Mouse (Mus musculus) lung, postnatal 0 days (tissue): Measurements from ENCODE around the gene Csk.

ENCODE experiments used
- CTCF ChIP-seq: IDR thresholded peaks from 2 replicates; pipeline ENCODE4 v1.5.1; 2016; ENCODE audit warnings: antibody characterized with exemption, mild to moderate bottlenecking
- EP300 ChIP-seq: IDR thresholded peaks from 2 replicates; pipeline ENCODE4 v1.6.1; 2016; ENCODE audit warnings: antibody characterized with exemption, mild to moderate bottlenecking, control low read depth

GRCm38 (mm10) chr9:57606139-57606851 is 47.1 kb downstream of the Csk start, which contains the start of gene Cplx3:
- TF ChIP-seq CTCF (no peak), EP300 (no peak)
